Mouse (Mus musculus) layer of hippocampus, adult 6 months (tissue): ENCODE measurements around the gene Gm20820. TPM values are rescaled to one million over a fixed set of nuclear protein-coding genes. Genes with fewer than 3 reads are reported as not detected.

Experiments used
- long read RNA-seq, 2 experiments: library from polyadenylated mRNA; unstranded; transcript quantifications; one replicate each; pipeline ENCODE4 v2.0.0; 2019 to 2020
- polyA plus RNA-seq: library from polyadenylated mRNA; unstranded; fragments of <200 nt; fragmentation: Nextera tagmentation; gene quantifications from 2 replicates; pipeline ENCODE4 v1.2.3, GENCODE M21; 2021

Gene Gm20820
- not detected in 2 replicates for polyA plus RNA-seq
- long read RNA-seq, experiment 1, result 0 reads
- long read RNA-seq, experiment 2, result 0 reads

GRCm38 (mm10) chrY:86061472-86061871 is at the start of gene Gm20820:
Gene Gm20820 (plus strand): TSS chrY:86061772.

